Mouse (Mus musculus) regulatory T cell (primary cell): ENCODE results near the gene Cdrt4.

Experiments used
- in situ Hi-C: fragments of 300-600 bp; cut with MboI, MseI; formaldehyde crosslinking; loops from one replicate; pipeline ENCODE4 v1.15.1; 2025; ENCODE audit warnings: high pct_unique_total_duplicates

Cdrt4 gene

DNA sequence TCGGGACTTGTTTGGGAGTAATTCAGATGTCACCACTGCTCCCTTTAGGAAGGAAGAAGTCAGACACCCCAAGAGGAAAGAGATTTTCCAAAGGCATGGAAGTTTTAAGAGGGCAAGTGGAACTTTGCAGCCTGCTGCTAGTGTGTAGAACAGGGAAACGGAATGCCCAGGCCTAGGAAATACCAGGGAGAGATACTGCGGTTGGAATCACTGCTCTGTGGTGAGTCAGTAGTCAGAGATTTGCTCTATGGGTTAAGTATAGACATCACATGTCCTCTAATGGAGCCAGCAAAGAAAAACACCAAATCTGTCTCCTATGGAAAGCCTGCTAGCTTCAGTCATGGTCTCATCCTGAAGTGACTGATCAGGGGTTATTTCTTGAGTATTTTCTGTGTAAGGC, 10.8 kb upstream of the Cdrt4 start:
- in situ Hi-C loops, result no loop called here

DNA sequence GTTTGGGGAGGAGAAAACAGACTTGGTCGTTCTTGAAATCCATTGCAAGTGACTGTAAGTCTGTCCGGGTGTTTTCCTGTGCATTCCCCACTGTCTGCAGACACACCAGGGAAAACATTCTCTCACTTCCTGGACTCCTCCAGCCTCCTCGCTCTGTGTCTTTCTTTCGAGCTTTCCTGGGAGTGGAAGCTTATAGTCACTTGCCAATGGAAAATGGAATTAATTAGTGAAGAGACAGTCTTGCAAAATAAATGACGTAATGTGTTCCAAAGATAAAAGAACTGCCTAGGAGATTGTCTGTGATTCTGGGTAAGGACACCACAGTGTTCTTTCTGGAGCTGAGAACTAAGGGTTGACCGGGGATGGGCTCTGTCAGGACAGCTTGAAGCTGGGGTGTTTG, 7.5 kb upstream of the Cdrt4 start:
- in situ Hi-C loops, result no loop called here

DNA sequence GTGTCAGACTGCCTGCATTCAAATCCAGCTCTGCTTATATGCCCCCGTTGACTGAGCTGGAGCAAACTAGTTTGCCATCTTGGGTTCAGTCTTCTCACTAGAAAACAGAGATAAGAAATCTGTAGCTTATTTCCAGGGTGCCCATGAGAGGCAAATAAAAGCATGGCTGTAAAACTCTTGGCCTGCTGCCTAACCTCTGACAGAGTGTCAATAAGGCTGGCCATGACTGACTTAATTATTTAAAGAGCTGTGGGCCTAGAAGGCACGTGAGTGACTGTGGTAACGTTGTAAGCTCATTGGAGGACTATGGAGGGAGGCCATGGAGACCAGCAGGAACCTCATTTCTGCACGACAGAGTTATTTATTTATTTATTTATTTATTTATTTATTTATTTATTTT, 5.5 kb upstream of the Cdrt4 start:
- in situ Hi-C loops, result no loop called here

DNA sequence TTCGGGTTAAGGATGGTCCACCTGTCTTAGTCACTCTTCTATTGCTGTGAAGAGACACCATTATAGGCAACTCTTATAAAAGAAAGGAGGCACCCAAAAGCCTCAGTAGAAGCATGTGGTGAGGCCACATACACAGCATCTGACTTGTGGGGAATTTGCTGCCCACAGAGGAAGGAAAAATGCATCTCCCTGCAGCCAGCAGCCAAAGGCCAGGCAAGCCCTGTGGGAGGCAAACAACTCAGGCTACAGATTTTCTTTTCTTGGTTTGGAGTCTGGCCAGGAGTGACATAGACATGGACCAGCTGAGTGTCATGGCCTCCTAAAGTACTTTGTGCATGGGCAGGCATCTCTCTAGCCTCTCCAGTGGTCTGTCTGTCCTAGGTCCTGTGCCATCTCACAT, 1.4 kb upstream of the Cdrt4 start:
- in situ Hi-C loops, result no loop called here

DNA sequence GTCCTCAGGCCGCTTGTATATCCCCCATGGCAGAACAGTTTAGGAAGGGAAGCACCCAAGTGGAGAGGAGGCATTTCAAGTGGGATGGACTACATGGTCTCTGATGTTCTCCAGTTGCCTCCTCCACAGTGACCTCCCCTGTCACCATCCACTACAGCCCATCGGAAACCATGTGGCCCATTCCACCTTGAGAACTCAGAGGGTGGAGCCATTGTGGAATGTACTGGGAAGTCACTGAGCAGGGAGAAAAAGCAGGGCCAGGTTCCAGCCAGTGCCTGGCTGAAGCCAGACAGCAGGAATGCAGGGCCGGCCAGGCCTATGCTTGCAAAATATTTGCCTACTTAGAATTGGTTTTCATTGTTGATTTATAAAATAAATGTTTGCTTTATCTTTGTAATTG, 3.8 kb downstream of the Cdrt4 start:
- in situ Hi-C loops, result no loop called here

DNA sequence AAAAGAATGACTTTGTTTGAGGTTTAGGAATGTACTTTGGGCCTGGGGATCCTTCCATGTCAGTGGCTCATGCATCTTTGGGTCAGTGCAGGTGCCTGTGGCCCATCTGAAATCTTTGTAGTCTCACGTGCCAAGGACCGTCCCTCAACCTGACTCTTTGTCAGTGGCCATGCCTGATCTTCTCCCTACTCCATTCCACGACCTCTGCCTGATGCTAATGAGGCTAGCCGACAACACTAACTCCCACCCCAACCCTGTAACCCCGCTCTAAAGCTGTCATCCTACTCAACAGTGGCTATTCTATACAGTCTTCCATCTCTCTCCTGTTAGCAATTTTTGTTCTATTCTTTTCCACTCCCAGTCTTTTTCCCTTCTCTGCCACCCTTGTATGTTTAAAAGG, 4.2 kb downstream of the Cdrt4 start:
- in situ Hi-C loops, result no loop called here

DNA sequence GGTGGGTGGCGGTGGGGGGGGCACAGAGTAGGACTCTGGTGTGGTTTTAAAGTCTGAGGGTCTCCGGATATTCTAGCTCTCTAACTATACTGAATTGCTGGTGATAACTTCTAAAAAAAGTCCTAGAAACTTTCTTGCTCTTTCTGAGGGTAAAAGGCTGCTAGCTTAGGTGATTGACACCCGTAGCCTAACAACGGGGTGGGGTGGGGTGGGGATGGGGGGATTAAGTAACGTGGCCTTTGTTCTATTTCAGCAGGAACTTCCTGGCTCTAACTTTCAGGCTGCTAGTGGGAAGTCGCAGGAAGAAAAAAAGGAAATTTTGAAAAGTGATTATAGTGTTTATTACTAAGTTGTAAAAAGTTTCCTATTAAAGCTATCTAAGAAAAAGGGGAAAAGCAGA, 4.8 kb downstream of the Cdrt4 start:
- in situ Hi-C loops, result no loop called here

DNA sequence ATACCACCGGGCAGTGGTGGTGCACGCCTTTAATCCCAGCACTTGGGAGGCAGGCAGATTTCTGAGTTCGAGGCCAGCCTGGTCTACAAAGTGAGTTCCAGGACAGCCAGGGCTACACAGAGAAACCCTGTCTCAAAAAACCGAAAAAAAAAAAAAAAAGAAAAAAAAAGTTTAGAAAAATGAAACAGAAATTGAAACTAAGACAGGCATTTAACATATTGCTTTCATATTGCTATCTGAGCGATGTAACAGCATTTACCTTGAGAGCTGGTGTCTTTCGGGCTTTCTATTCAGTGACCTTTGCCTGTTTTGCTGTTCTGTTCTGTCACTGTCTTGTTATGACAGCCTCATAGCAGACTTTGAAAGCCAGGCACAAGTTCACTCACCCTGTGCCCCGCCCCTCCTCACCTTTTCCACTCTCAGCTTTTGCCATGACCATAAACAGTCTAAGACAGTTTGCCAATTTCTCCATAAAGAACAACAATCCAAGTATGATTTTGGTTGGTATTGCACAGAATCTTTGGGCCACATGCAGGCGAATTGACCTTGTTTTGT, 6.7 kb downstream of the Cdrt4 start:
- in situ Hi-C loops, result no loop called here

DNA sequence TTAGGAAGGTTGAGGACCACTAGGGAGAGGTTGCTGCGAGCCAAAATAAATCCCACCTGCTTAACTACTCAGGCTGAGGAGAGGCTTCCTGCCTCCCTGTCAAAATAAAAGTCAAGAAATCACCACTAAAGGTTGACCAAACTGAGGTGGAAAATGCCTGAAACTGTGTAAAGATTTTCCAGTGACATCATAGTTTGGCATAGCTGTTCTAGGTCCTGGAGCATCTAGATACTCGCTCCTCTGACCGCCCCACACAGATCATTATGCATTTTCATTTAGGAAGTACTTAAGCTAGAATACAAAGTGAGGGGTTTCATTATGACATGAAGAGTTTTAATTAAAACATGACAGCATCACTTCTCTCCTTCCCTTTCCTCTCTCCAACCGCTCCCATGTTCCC, 12.3 kb downstream of the Cdrt4 start:
- in situ Hi-C loops, result no loop called here

DNA sequence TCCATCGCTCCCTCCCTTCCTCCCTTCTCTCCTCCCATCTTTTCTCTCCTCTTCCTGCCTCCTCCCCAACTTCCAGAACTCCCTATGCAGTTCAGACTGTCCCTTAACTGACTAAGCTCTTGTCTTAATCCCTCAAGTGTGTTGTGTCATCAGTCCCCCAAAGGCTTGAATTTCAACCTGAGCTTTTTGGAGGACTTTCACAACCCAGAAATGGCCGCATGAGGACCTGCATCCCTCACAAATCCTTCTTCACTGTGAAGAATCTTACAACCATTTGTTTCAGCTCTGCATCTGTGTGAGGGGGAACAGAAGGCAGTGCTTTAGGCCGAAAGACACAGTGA, 15.4 kb downstream of the Cdrt4 start:
- in situ Hi-C loops, result no loop called here

DNA sequence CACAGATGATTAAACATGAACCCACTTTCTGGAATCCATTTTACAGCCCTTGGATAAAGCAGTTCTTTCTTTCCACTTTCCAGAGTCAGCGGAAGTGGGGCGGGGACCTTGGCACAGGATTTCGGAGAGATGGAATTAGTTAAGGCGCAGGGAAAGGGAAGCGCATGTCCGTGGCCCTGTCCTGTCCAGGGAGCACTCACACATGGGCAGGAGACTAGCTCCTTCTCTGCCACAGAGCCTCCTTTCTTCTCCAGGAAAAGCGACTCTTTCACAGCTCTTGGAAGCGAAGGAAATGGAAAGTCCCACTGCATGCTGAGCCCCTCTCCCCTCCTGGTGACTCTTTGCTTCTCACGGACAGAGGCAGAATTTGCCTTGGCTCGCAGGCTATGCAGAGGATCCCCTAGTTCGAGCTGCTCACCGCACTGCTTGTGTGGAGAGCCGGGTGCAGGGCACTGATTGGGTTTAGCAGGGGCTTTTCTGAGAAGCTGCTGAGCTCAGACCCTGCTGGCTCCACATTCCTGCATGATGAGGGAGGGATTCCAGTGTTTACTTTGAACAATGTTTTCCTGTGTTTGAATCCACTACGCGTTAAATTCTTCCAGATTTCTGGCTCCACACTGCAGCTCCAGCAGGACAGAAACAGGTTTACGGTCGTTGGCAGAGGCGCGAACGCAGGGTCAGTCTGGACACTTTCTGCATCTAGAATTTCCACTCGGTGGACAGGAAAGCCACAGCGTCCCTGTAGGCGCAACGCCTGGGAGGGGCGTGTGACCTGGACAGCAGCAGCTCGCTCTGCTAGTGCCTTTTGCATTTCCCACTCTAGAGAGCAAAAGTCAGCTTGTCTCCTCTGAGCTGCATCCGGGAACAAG, 16.0 kb downstream of the Cdrt4 start:
- in situ Hi-C loops, result no loop called here

DNA sequence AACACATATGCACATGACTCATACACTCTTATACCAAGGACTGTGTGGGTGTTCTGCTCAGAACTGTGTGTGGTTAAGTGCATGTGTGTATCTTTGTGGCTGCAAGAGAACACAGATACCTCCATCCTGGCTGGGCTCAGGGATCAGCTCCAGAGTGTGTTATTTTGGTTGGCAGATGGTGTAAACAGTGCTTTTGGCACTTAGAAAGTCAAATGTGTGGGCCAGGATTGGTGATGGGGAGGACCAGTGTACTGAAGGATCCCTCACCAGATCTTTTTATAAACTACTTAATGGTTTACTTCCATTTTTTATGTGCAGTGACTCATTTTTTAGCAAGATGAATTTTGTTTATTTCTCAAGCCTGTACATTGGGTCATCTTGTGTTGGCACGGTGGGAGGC, 26.2 kb downstream of the Cdrt4 start:
- in situ Hi-C loops, result no loop called here

DNA sequence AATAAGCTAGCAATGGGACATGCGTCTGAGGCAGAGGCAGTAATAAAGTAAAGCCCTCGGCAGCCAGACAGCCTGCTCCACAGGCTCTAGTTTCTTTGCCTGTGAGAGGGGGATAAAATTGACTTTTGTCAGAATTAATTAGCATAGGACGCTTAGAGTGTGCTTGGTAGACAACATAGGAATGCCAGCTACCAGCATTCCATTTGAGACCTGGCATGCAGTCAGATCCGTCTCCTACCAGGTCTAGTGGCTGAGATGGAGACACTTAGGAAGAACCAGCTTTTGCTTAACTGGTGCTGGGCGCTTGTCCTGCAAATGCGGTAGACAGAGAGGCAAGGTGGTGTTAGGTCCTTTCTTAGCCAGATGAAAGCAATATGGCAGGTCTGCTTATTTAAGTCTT, 27.9 kb downstream of the Cdrt4 start:
- in situ Hi-C loops, result no loop called here

DNA sequence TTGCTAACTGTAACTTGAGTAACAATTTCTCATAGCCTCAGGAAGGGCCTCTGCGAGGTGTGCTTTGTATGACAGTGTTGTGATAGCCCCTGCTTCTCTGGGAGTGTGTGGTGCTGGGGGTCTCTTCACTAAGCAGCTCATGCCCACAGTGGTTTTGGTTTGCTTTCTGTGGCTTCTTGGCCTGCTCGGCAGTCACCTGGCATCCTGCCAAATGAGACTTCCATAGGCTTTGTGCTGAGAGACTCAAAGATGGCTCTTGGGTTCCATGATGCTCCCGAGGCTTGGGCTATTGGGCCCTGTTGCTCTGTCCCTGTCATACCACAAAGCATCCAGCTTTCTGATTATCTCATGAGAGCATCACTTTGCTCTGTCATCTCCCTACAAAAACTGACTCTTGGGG, 30.7 kb downstream of the Cdrt4 start:
- in situ Hi-C loops, result no loop called here

DNA sequence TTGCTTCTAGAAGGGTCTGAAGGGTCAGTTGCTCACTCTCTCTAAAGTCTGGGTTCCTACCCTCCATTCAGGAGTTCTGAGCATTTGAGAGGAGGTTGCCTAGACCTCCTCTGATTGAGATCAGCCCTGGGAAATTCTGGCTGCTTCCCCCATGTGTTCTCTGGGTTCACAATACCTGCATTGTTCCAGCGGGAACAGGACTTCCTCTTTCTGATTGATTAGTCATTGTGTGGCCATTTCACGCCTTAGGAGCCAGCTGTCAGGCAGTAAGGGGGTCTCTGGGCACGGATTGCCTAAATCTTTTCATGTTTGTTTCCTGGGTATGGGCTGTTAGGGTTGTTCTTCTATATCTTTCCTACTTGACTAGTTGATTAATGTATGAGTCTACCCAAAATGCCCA, 32.8 kb downstream of the Cdrt4 start:
- in situ Hi-C loops, result no loop called here

DNA sequence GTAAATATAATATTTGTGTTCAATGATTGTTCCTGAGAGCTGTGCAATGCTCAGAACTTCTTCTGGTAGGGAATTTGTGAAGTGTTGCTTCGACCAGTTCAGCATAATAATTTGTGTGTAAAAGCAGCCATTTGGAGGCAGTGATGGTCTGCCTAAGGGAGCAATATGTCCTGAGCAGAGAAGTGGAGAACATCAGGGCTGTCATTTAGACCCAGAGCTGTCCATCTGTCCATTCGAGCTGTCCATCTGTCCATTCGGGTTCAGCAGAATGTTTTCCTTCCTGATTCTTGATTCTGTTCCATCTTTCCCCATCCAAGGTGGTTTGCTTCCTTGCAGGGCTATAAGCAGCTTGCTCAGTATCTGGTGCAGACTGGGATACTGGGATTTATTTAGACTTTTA, 33.4 kb downstream of the Cdrt4 start:
- in situ Hi-C loops, result no loop called here

DNA sequence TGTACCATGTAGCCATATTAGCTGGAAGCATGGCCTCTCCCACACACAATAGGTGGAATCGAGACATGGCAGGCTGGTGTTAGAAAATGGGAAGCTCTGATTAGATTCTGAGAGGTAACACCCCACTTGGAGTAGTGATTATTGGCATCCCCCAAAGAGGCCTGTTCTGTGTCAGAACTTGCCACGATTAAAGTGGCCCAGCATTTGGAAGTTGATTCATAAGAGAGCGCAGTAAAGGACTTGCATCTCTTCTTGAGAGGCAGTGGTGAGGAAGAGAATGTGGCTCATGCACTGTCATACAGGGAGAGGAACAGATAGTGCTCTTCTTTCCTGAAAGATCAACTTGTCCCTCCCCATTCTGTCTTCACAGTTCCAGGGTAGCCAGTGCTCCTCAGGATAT, 34.1 kb downstream of the Cdrt4 start:
- in situ Hi-C loops, result loop anchor here (5.0 kb wide), 1 partner anchor 53 kb away; no protein-coding TSS in a partner anchor

DNA sequence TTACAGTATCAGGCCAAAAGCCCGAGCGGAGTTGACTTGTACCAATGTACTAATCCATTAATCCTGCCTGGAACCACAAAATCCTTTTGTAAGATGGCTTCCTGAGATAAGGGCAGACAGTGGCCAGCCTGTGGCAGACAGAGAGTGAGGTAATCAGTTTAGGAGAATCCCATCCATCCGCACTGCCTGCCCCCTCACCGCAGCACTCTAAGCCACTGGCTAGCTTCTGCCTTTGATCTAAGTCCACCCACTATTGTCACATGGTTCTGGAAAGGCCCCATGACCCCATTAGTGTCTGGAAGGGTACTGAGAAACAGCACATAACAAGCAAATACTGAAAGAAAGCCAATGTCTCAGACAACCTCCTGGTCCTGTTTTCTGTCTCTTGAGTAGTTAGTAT, 35.6 kb downstream of the Cdrt4 start:
- in situ Hi-C loops, result loop anchor here (5.0 kb wide), 1 partner anchor 54 kb away; no protein-coding TSS in a partner anchor

DNA sequence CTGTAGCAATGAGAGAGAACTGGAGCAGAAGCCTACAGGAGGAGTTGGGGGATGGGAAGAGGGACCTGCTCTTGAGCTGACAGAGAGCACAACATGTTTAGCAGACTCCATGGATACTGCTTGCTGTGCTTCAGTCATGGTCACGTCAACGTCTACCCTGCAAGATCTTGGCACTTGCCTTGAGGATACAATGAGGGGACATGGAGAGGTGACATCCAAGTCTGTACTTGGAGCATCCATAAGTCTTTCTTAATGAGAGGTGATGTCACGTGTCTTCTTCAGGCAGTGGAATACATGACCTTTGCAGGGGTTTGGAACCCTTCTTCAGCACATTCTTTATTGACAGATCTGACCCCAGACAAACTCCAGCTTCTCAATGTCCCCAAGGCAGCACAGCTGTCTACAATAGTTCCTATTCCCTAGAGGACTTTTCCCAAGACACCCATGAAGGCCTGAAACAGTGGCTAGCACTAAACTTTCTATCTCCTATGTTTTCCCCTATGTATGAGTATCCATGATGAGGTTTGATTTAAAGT, 39.2 kb downstream of the Cdrt4 start:
- in situ Hi-C loops, result no loop called here

DNA sequence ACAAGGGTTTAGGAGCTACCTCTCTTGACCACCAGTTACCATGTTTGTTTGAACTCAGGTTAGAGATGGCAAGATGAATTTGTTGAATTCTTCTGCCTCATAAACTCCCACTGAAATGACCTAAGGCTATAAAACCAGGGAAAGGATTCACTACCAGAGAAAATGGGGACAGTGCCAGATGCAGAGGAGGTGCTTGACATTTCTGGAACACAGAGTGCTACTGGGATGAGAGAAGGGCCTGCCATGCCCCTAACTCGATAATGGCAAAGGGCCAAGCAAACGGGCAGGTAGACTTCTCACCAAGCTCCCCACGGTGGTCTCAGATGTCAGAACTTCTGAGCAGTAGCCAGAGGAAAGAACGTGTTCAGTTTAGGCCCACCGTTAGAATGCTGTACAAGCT, 39.8 kb downstream of the Cdrt4 start:
- in situ Hi-C loops, result no loop called here

DNA sequence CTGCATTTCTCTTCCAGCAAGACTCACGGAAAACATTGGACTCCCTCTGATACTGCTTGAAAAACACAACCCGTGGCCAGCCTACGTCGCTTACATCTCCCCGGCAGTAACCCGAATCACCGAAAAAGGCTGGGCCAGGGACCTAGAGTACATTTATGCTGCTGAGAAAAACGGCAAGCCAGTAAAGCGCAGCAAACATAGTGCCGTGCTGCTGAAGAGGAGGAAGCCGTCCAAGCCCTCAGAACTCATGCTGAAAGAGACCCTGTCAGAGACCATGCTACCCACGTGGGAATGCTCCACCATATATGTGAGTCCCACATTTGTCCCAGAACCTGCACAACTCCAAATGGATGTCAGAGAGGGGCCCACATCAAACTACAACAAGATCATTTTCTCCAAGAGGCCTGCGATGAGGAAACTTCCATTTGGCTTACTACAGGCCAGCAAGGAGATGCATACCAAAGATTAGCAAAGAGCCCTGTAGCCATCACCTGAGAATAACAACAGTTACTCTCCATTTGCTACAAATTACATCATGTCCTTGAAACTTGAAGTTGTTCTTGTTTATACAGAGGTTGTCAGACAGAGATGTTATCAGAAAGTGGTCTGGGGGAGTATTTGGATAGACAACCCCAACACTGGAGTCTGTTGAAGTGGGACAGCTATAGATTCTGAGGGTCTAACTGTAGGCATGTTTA, 41.7 kb downstream of the Cdrt4 start:
- in situ Hi-C loops, result no loop called here

DNA sequence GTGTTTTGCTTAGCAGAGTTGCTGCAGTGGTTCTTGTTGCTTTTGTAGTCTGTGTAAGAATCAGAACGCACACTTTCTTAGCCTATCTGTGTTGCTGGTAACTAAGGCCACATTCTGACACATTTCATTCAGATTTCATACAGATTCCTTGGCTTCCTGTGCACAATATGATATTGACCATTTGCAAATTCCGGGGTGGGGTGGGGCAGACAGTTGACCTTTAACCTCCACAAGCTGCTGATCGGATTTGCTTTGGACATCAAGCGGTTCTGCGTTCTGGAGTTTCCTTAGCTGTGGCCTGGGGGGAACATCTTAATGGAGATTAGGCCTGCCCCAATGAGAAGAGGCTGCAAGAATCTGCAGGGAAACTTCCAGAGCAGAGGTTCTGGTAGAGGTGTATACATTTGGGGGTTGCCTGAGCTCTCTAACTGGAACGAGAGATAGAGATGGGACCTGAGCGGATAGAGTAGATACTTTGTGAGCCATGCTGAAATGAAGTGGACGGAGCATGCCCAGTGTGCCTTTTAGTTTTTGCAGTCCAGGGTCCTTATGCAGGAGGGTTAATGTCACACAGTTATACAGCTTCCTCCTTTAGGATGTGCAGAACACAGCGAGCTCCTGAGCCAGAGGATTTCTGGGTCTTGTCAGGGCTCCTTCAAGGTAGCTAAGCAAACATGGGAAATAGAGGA, 44.2 kb downstream of the Cdrt4 start:
- in situ Hi-C loops, result no loop called here
